In the genomic region with DNA sequence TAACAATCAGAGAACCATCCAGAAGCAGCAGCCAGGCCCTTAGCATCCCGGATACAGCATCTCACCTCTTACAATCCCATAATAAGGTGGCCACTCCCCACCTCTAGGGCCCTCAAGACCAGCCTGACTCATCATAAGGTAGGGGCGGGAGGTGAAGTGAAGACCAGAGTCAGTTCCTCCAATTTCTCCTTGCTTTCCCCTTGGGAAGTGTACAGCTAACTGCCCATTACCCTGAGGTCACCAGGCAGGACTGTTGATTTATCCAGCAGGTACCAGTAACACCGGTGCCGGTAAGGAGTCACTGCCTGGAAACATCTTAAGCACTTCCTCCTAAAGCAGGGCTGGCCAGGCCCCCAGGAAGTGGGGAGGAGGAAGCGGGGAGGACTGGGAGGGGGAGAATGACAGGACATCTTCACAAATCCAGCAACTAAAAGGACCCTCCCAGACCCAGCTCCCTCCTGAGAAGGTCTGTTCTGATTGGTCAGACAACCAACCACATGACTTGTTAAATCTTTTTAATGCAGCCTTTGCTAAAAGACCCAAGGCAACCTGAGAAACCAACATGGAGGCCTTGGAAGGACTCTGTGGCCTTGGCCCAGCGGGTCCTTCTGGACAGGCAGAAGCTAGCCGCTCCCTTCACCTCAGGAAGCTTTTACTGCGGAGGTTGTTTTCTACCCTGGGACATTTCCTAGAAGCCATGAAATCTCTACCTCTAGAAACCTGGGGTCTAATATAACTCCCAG, we compare ENCODE assay signal across 11 mouse cellular contexts. TPM values are rescaled to one million over a fixed set of nuclear protein-coding genes. Genes with fewer than 3 reads are reported as not detected.
DNase-seq lines count a peak whose midpoint lies in the region; ATAC-seq lines count a peak whose summit lies in the region.
"Had no signal": no experiment of that assay in that cellular context is flagged by ENCODE, and none has a peak within 500 bp of the region (broad histone marks: within the 10 kb centered on the region; RNA-seq: fewer than 3 reads in every experiment).

No protein-coding gene starts in this region.

- 0 out of 2 replicates have a peak, but pooled peaks have one; percentile 11 for ATAC-seq in monocyte, adult 5-6 weeks (replicated peaks; ENCODE audit: insufficient number of reproducible peaks, low FRiP score, low TSS enrichment, poor library complexity, severe bottlenecking)
- no peak for ATAC-seq in intestine, embryonic 16.5 days
- ATAC-seq: midbrain, embryonic 15.5 days had no signal

- 86% methylated on average over 8 of the region's 8 CpGs for WGBS in intestine, embryonic 16.5 days

- peak; percentile 41 for DNase-seq in kidney, adult 9 months
- no peak for DNase-seq in kidney, postnatal 4 days
- peak; percentile 15 for DNase-seq in thymus, postnatal 0 days (ENCODE audit: low spot score)
- DNase-seq in thymus, adult 18-20 months: no peak
- DNase-seq in cerebellum, adult 9-10 months: no peak
- no peak for DNase-seq in frontal cortex, postnatal 36 days (ENCODE audit: low spot score in 2 of 2)
- DNase-seq: lung, postnatal 14 days had no signal

- no peaks in the 10 kb centered on the region for H3K9me3 ChIP-seq in intestine, embryonic 16.5 days (ENCODE audit: control insufficient read depth, low read length)
- H3K9me3 ChIP-seq: limb, embryonic 13.5 days; midbrain, embryonic 15.5 days had no signal

- H3K9ac ChIP-seq in intestine, embryonic 16.5 days (ENCODE audit: low read depth, low read length): no peak overlapping the region
- H3K9ac ChIP-seq: limb, embryonic 13.5 days; midbrain, embryonic 15.5 days had no signal

- no peaks in the 10 kb centered on the region for H3K36me3 ChIP-seq in intestine, embryonic 16.5 days (ENCODE audit: control insufficient read depth, insufficient read depth, low read length)
- H3K36me3 ChIP-seq: limb, embryonic 13.5 days; midbrain, embryonic 15.5 days had no signal

- no peak overlapping the region for H3K4me2 ChIP-seq in intestine, embryonic 16.5 days (ENCODE audit: low read depth, low read length)
- H3K4me2 ChIP-seq: limb, embryonic 13.5 days; midbrain, embryonic 15.5 days had no signal

- H3K4me1 ChIP-seq in intestine, embryonic 16.5 days (ENCODE audit: control insufficient read depth, insufficient read depth, low read length): peaks cover 12% of the 10 kb centered on the region
- H3K4me1 ChIP-seq: midbrain, embryonic 15.5 days had no signal

- H3K27ac ChIP-seq in intestine, embryonic 16.5 days (ENCODE audit: low read length): no peak overlapping the region
- H3K27ac ChIP-seq: limb, embryonic 13.5 days; midbrain, embryonic 15.5 days had no signal

- no peaks in the 10 kb centered on the region for H3K27me3 ChIP-seq in intestine, embryonic 16.5 days (replicated peaks; ENCODE audit: control insufficient read depth, insufficient read depth, low read length)
- H3K27me3 ChIP-seq: limb, embryonic 13.5 days; midbrain, embryonic 15.5 days had no signal

- no peak overlapping the region for H3K4me3 ChIP-seq in intestine, embryonic 16.5 days (ENCODE audit: low read length)
- H3K4me3 ChIP-seq: limb, embryonic 13.5 days; midbrain, embryonic 15.5 days had no signal

RNA-seq across cellular contexts. Expression of a gene that starts 26.2 kb away (rescaled TPM):
- polyA plus RNA-seq in thymus, postnatal 0 days (2015; fragmentation: Nextera tagmentation; extraction: Ambion mirVana): 4.5 and 6.3 TPM in 2 replicates
- 86.3 to 119 TPM (median 111 TPM) in 3 replicates for total RNA-seq in monocyte, adult 5-6 weeks (2017)
- polyA plus RNA-seq in intestine, embryonic 16.5 days (2015; fragmentation: Nextera tagmentation; extraction: Ambion mirVana): 6.0 and 6.2 TPM in 2 replicates

Comparison
In these comparisons a context has a peak if more than half of its experiments do, and no peak if none do; other contexts are left out.
1. DNase-seq: peak in kidney, adult 9 months (single experiment) and thymus, postnatal 0 days (single experiment); none in kidney, postnatal 4 days (0 of 2), thymus, adult 18-20 months (0 of 2), cerebellum, adult 9-10 months (single experiment) and frontal cortex, postnatal 36 days (0 of 2).